Mouse (Mus musculus) right cerebral cortex, postnatal 14 days (tissue): ENCODE results near the gene Hmg20a.

Experiments used
- DNase-seq: peaks from one replicate; pipeline ENCODE4 v3.0.0; 2022

Hmg20a gene

GRCm38 (mm10) chr9:56533916-56534315, 115.5 kb downstream of the Hmg20a start:
- no peak for DNase-seq

GRCm38 (mm10) chr9:56534727-56535126, 116.3 kb downstream of the Hmg20a start:
- no peak for DNase-seq

GRCm38 (mm10) chr9:56535361-56535760, 117.0 kb downstream of the Hmg20a start:
- no peak for DNase-seq

GRCm38 (mm10) chr9:56540051-56540450, 121.6 kb downstream of the Hmg20a start:
- no peak for DNase-seq

GRCm38 (mm10) chr9:56544687-56545475, 126.5 kb downstream of the Hmg20a start:
- no peak for DNase-seq
